Mouse (Mus musculus): ENCODE data around the gene Slc18b1. TPM values are rescaled to one million over a fixed set of nuclear protein-coding genes. Genes with fewer than 3 reads are reported as not detected.
A peak's percentile ranks its signal among the peaks of the same experiment; 100 is the strongest.

Slc18b1 gene
- polyA plus RNA-seq, 1 experiment from 2014 or later, result 1.5 TPM

DNA sequence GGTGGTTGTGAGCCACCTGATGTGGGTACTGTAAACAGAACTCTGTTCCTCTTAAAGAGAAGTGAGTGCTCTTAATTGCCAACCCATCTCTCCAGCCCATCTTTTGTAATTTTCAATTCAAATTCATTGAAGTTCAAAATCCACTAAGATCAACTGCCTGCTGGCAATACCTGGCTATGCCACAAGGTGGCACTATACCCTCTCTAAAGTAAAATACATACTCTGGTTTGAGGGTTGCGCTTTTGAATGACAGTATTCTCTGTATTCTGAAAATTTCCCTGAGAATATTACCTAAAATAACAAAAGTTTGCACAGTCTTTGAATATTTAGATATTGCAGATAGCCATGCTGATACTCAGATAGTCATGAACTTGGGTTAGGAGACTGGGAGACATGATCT, 18.4 kb downstream of the Slc18b1 start:
- H3K27ac ChIP-seq (ENCODE audit: low read depth), result no peak overlapping the region
- H3K27me3 ChIP-seq (ENCODE audit: insufficient read depth, low read length), result no peaks in the 10 kb centered on the region
- WGBS (ENCODE audit: insufficient replicate concordance), result 37% methylated on average over 1 of the region's 1 CpGs

DNA sequence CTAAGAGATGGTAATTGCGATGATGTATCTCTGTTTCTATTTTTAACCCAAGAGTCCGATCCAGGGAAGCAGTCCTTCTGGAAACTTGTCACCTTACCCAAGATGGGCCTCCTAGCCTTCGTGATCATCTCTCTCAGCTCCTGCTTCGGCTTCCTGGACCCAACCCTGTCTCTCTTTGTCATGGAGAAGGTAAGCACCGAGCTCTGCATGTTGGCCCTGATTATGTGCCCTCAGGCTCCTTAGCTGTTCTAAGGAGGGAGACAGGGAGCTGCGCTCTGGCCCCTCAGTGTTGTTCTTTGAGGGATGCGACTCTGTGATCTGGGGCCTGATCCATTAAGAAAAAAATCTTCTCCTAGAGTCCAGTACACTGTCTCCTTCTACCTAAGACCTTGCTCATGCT, 19.5 kb downstream of the Slc18b1 start:
- Histone ChIP-seq H3K9me3 (ENCODE audit: low read length) (no peaks in the 10 kb centered on the region), H3K4me2 (ENCODE audit: low read depth, low read length) (no peak overlapping the region), H3K9ac (replicated peaks) (no peak overlapping the region), H3K27me3 (ENCODE audit: insufficient read depth, low read length) (no peaks in the 10 kb centered on the region), H3K4me3 (ENCODE audit: low read depth, low read length) (no peak overlapping the region), H3K27ac (ENCODE audit: low read depth) (no peak overlapping the region), H3K4me1 (ENCODE audit: insufficient read depth) (0 out of 2 replicates have a peak, but pooled peaks cover 2% of the 10 kb centered on the region), H3K36me3 (replicated peaks; ENCODE audit: insufficient read depth, low read length) (no peaks in the 10 kb centered on the region)
- TF ChIP-seq EP300 (IDR thresholded peaks at IDR 0.05; ENCODE audit: low read depth) (no peak), CTCF (IDR thresholded peaks at IDR 0.05; ENCODE audit: low read depth) (no peak)
- WGBS (ENCODE audit: insufficient replicate concordance), result 82% methylated on average over 7 of the region's 7 CpGs
- DNase-seq, result no peak
- ATAC-seq, result no peak

More for the DNA sequence above, 18.4 kb downstream of the Slc18b1 start:
- no peak overlapping the region for H3K9ac ChIP-seq (replicated peaks)
- TF ChIP-seq CTCF (IDR thresholded peaks at IDR 0.05; ENCODE audit: low read depth) (peak; percentile 85), EP300 (IDR thresholded peaks at IDR 0.05; ENCODE audit: low read depth) (no peak)
- H3K36me3 ChIP-seq (replicated peaks; ENCODE audit: insufficient read depth, low read length), result no peaks in the 10 kb centered on the region
- H3K4me2 ChIP-seq (ENCODE audit: low read depth, low read length), result no peak overlapping the region
- DNase-seq (peak; percentile 75), ATAC-seq (no peak)
- no peaks in the 10 kb centered on the region for H3K9me3 ChIP-seq (ENCODE audit: low read length)
- H3K4me1 ChIP-seq (ENCODE audit: insufficient read depth), result 0 out of 2 replicates have a peak, but pooled peaks cover 2% of the 10 kb centered on the region
- no peak overlapping the region for H3K4me3 ChIP-seq (ENCODE audit: low read depth, low read length)

DNA sequence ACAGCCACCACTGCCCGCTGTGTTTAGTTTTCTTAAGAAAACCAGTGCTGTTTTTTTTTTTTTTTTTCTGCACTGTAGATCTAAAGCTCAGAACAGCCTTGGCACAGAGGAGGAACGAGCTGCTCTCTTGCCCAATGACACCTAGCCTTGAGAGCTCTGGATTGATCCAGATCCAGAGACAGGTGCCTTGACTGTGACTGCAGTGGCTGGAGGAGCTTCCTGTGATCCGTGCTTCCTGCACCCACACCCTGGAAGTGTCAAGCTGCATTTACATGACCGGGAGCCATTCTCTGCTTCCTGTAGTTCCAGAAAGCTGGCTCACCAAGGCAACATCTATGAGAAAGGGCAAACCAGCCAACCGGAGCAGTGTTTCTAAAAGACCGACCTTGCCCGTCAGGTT, 29.7 kb downstream of the Slc18b1 start:
- H3K4me2 ChIP-seq (ENCODE audit: low read depth, low read length), result no peak overlapping the region
- ATAC-seq, result no peak
- H3K36me3 ChIP-seq (replicated peaks; ENCODE audit: insufficient read depth, low read length), result peaks cover 7% of the 10 kb centered on the region
- H3K4me3 ChIP-seq (ENCODE audit: low read depth, low read length), result no peak overlapping the region
- H3K4me1 ChIP-seq (ENCODE audit: insufficient read depth), result no peaks in the 10 kb centered on the region
- H3K9ac ChIP-seq (replicated peaks), result no peak overlapping the region
- TF ChIP-seq EP300 (IDR thresholded peaks at IDR 0.05; ENCODE audit: low read depth) (no peak), CTCF (IDR thresholded peaks at IDR 0.05; ENCODE audit: low read depth) (no peak)
- no peaks in the 10 kb centered on the region for H3K27me3 ChIP-seq (ENCODE audit: insufficient read depth, low read length)
- WGBS (ENCODE audit: insufficient replicate concordance), result 79% methylated on average over 7 of the region's 7 CpGs
- no peak overlapping the region for H3K27ac ChIP-seq (ENCODE audit: low read depth)
- no peak for DNase-seq
- no peaks in the 10 kb centered on the region for H3K9me3 ChIP-seq (ENCODE audit: low read length)

DNA sequence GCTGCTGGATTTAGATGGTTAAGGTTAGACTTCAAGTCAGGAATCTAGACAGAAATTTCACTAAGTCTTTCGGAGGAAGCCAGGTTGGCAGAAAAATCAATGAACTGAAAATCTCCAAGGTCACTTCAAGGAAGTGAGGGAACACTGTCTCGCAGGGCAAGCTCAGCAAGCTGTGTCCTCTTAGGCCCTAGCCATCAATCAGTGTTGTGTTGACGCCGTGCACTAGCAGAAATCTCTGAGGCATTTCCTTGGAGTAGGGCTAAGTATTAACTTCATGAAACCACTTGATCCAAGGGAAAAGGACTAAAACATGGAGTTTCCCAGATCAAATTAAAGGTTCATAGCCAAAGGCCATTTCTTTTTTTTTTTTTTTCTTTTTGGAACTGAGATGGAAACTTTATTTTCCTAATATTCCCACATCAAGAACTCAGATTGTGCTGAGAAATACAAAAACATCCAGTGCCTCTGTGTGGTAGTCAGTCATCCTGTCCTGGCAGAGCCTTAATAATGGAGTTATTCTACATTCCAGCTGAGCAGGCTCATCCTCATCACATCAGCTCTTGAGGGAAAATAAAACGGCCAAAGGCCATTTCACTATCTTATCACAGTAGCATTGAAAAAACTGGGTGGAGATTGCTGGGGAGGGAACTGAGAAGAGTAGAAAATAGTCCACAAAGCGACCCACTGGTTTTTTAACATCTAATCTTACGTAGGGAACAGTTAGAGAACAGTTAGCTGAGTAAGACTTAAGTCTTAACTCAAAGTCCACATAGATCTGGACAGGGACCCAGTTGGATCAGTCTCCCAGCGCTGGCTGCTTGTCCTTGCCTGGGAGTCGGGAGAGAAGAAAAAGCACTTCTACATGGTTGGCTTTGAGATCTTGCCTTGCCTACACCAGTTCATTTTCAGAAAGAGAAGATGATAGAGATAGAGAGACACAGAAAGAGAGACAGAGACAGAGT, 39.5 kb downstream of the Slc18b1 start:
- ATAC-seq, result no peak
- no peaks in the 10 kb centered on the region for H3K36me3 ChIP-seq (replicated peaks; ENCODE audit: insufficient read depth, low read length)
- no peak overlapping the region for H3K4me2 ChIP-seq (ENCODE audit: low read depth, low read length)
- H3K27ac ChIP-seq (ENCODE audit: low read depth), result no peak overlapping the region
- WGBS (ENCODE audit: insufficient replicate concordance), result 66% methylated on average over 9 of the region's 9 CpGs
- no peak for DNase-seq
- no peaks in the 10 kb centered on the region; the same call in 1 of the 2 replicates for H3K4me1 ChIP-seq (ENCODE audit: insufficient read depth)
- no peaks in the 10 kb centered on the region for H3K27me3 ChIP-seq (ENCODE audit: insufficient read depth, low read length)
- TF ChIP-seq CTCF (IDR thresholded peaks at IDR 0.05; ENCODE audit: low read depth) (no peak), EP300 (IDR thresholded peaks at IDR 0.05; ENCODE audit: low read depth) (no peak)
- H3K9ac ChIP-seq (replicated peaks), result no peak overlapping the region
- no peaks in the 10 kb centered on the region for H3K9me3 ChIP-seq (ENCODE audit: low read length)
- no peak overlapping the region for H3K4me3 ChIP-seq (ENCODE audit: low read depth, low read length)

DNA sequence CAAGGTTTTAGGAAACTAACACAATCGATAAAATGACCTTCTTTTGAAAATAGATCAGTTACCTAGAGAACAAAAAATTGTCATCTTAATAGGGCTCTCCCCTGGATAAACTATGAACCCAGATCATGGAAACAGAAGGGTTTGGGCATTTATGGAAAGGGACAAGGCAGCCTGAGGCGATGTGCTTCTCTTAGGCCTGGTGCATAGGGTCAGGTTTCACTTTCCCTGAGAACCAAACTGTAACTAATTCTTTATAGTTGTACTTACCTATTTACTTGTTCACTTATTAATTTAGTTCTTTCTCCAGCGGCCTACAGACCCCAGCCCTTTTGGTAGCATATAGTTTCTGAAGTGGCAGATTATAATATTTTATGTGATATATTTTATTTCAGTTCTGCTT, 40.3 kb downstream of the Slc18b1 start:
- Histone ChIP-seq H3K4me2 (ENCODE audit: low read depth, low read length) (no peak overlapping the region), H3K9ac (replicated peaks) (no peak overlapping the region), H3K27ac (ENCODE audit: low read depth) (no peak overlapping the region), H3K27me3 (ENCODE audit: insufficient read depth, low read length) (no peaks in the 10 kb centered on the region), H3K36me3 (replicated peaks; ENCODE audit: insufficient read depth, low read length) (no peaks in the 10 kb centered on the region), H3K4me1 (ENCODE audit: insufficient read depth) (no peaks in the 10 kb centered on the region; the same call in 1 of the 2 replicates), H3K4me3 (ENCODE audit: low read depth, low read length) (no peak overlapping the region), H3K9me3 (ENCODE audit: low read length) (no peaks in the 10 kb centered on the region)
- ATAC-seq (no peak), DNase-seq (no peak)
- WGBS (ENCODE audit: insufficient replicate concordance), result 70% methylated on average over 3 of the region's 3 CpGs
- no peak for TF ChIP-seq CTCF (IDR thresholded peaks at IDR 0.05; ENCODE audit: low read depth)
- no peak for TF ChIP-seq EP300 (IDR thresholded peaks at IDR 0.05; ENCODE audit: low read depth)

DNA sequence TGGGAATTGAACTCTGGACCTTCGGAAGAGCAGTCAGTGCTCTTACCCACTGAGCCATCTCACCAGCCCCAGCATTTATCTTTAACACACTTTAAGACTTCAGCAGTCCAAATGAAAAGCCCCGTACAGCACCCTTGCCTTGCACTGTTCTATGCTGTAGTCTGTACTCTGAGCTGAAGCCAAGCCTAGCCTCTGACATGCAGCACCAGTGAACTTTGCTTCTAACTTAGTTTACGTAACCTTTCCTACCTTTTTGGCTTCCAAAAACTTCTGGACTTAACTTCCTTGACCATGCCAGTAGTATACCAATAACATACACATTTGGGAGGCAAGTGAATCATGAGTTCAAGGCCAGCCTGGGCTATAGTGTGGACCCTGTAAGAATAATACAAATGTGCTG, 42.1 kb downstream of the Slc18b1 start:
- Histone ChIP-seq H3K4me3 (ENCODE audit: low read depth, low read length) (no peak overlapping the region), H3K27ac (ENCODE audit: low read depth) (0 out of 2 replicates have a peak overlapping the region, but pooled peaks have one; percentile 16), H3K4me2 (ENCODE audit: low read depth, low read length) (no peak overlapping the region), H3K9me3 (ENCODE audit: low read length) (no peaks in the 10 kb centered on the region), H3K4me1 (ENCODE audit: insufficient read depth) (no peaks in the 10 kb centered on the region; the same call in 1 of the 2 replicates), H3K36me3 (replicated peaks; ENCODE audit: insufficient read depth, low read length) (no peaks in the 10 kb centered on the region), H3K27me3 (ENCODE audit: insufficient read depth, low read length) (no peaks in the 10 kb centered on the region), H3K9ac (replicated peaks) (no peak overlapping the region)
- 66% methylated on average over 3 of the region's 3 CpGs for WGBS (ENCODE audit: insufficient replicate concordance)
- TF ChIP-seq EP300 (IDR thresholded peaks at IDR 0.05; ENCODE audit: low read depth) (no peak), CTCF (IDR thresholded peaks at IDR 0.05; ENCODE audit: low read depth) (no peak)
- DNase-seq, result no peak
- peak; percentile 62; the same call in 1 of the 2 replicates for ATAC-seq

Data from liver, postnatal 0 days (tissue).